Mouse (Mus musculus) B cell, adult 62 days (primary cell): Measurements from ENCODE around the gene Gm21972. TPM values are rescaled to one million over a fixed set of nuclear protein-coding genes. Genes with fewer than 3 reads are reported as not detected.

Experiments used
- total RNA-seq: library from RNA; stranded (reverse); gene quantifications from 4 replicates; pipeline ENCODE4 v1.2.4, GENCODE M21; 2023

Gm21972 gene
- 1.9 to 2.3 TPM (median 2.0 TPM) in 3 of 4 replicates, not detected in the other for total RNA-seq

GRCm38 (mm10) chr1:86133337-86133736 lies at the start of gene Gm21972:
Gene Gm21972 (plus strand): TSS chr1:86133637.

GRCm38 (mm10) chr1:86111779-86112178 lies 21.7 kb upstream of the Gm21972 start, which contains the start of gene Htr2b:
Gene Htr2b (minus strand): TSS chr1:86111970.

GRCm38 (mm10) chr1:86154133-86154823 lies 20.8 kb downstream of the Gm21972 start, which contains the start of gene Armc9:
Gene Armc9 (plus strand): TSS chr1:86154780.

Other genes starting within 250 kb of the Gm21972 start
- gene Itm2c, start 239.4 kb upstream of the Gm21972 start, total RNA-seq = 18.0 to 23.6 TPM (median 20.4 TPM) in 4 replicates
- 0.50 to 1.2 TPM (median 0.86 TPM) in 3 of 4 replicates, not detected in the other for gene 4933407L21Rik, start 205.2 kb upstream of the Gm21972 start, total RNA-seq
- 2.0 to 2.7 TPM (median 2.5 TPM) in 4 replicates for gene Gpr55, start 172.6 kb upstream of the Gm21972 start, total RNA-seq
- not detected in 4 replicates for gene Spata3, start 116.8 kb upstream of the Gm21972 start, total RNA-seq
- 0.27 to 0.33 TPM in 2 of 4 replicates, not detected in the others for gene 2810459M11Rik, start 87.8 kb upstream of the Gm21972 start, total RNA-seq
- gene Psmd1, start 69.2 kb upstream of the Gm21972 start, total RNA-seq = 53.8 to 58.4 TPM (median 57.8 TPM) in 4 replicates
- not detected in 4 replicates for gene Htr2b, start 21.7 kb upstream of the Gm21972 start, total RNA-seq
- gene Armc9, start 21.1 kb downstream of the Gm21972 start, total RNA-seq = 5.3 to 7.1 TPM (median 6.6 TPM) in 4 replicates
- 19.4 to 26.5 TPM (median 21.7 TPM) in 4 replicates for gene B3gnt7, start 169.2 kb downstream of the Gm21972 start, total RNA-seq
- gene Ncl, start 225.8 kb downstream of the Gm21972 start, total RNA-seq = 523 to 570 TPM (median 562 TPM) in 4 replicates